Mouse (Mus musculus): Measurements from ENCODE around the gene Zfp94. TPM values are rescaled to one million over a fixed set of nuclear protein-coding genes. Genes with fewer than 3 reads are reported as not detected.
"Not testable (repeated sequence)": the region's sequence is repeated elsewhere in the genome, so short reads cannot be mapped to it uniquely, and the experiment has no call there.

Gene Zfp94
- total and polyA plus RNA-seq, 2 experiments from 2014 or later: 15.8 to 19.3 TPM

GRCm38 (mm10) chr7:24290106-24290693 lies 26.3 kb downstream of the Zfp94 start:
- H3K27ac ChIP-seq (ENCODE audit: low read depth, low read length): no peak overlapping the region
- no peak for TF ChIP-seq CTCF (IDR thresholded peaks at IDR 0.05; ENCODE audit: low read depth)
- H3K4me1 ChIP-seq (ENCODE audit: insufficient read depth): no peaks in the 10 kb centered on the region
- H3K36me3 ChIP-seq (ENCODE audit: insufficient read depth): peaks cover 74% of the 10 kb centered on the region
- 98% methylated on average over 4 of the region's 4 CpGs for WGBS
- H3K4me2 ChIP-seq (ENCODE audit: low read depth): no peak overlapping the region
- no peak overlapping the region for H3K4me3 ChIP-seq (ENCODE audit: low read depth, low read length)
- no peaks in the 10 kb centered on the region for H3K27me3 ChIP-seq (ENCODE audit: insufficient read depth, low read length)
- DNase-seq (no peak), ATAC-seq (no peak; the same call in 1 of the 2 replicates)
- no peak overlapping the region for H3K9ac ChIP-seq
- H3K9me3 ChIP-seq (ENCODE audit: low read length): no peaks in the 10 kb centered on the region

GRCm38 (mm10) chr7:24288512-24288911 lies 28.0 kb downstream of the Zfp94 start:
- no peaks in the 10 kb centered on the region for H3K27me3 ChIP-seq (ENCODE audit: insufficient read depth, low read length)
- no peak overlapping the region for H3K9ac ChIP-seq
- TF ChIP-seq CTCF (IDR thresholded peaks at IDR 0.05; ENCODE audit: low read depth): no peak
- no peak overlapping the region for H3K27ac ChIP-seq (ENCODE audit: low read depth, low read length)
- DNase-seq (peak; percentile 36), ATAC-seq (peak; percentile 61)
- no peaks in the 10 kb centered on the region for H3K9me3 ChIP-seq (ENCODE audit: low read length)
- H3K4me1 ChIP-seq (ENCODE audit: insufficient read depth): no peaks in the 10 kb centered on the region
- 83% methylated on average over 6 of the region's 6 CpGs for WGBS
- H3K4me2 ChIP-seq (ENCODE audit: low read depth): no peak overlapping the region
- H3K36me3 ChIP-seq (ENCODE audit: insufficient read depth): peaks cover 57% of the 10 kb centered on the region
- no peak overlapping the region for H3K4me3 ChIP-seq (ENCODE audit: low read depth, low read length)

GRCm38 (mm10) chr7:24287670-24288069 lies 28.8 kb downstream of the Zfp94 start:
- Histone ChIP-seq H3K36me3 (ENCODE audit: insufficient read depth) (peaks cover 48% of the 10 kb centered on the region), H3K27ac (ENCODE audit: low read depth, low read length) (no peak overlapping the region), H3K4me1 (ENCODE audit: insufficient read depth) (no peaks in the 10 kb centered on the region), H3K9ac (no peak overlapping the region), H3K4me2 (ENCODE audit: low read depth) (no peak overlapping the region), H3K9me3 (ENCODE audit: low read length) (no peaks in the 10 kb centered on the region), H3K4me3 (ENCODE audit: low read depth, low read length) (no peak overlapping the region), H3K27me3 (ENCODE audit: insufficient read depth, low read length) (no peaks in the 10 kb centered on the region)
- ATAC-seq (no peak), DNase-seq (no peak)
- TF ChIP-seq CTCF (IDR thresholded peaks at IDR 0.05; ENCODE audit: low read depth): no peak
- 84% methylated on average over 5 of the region's 5 CpGs for WGBS

GRCm38 (mm10) chr7:24286916-24287315 lies 29.6 kb downstream of the Zfp94 start:
- H3K9me3 ChIP-seq (ENCODE audit: low read length): no peaks in the 10 kb centered on the region
- H3K4me3 ChIP-seq (ENCODE audit: low read depth, low read length): no peak overlapping the region
- 84% methylated on average over 4 of the region's 4 CpGs for WGBS
- H3K4me2 ChIP-seq (ENCODE audit: low read depth): no peak overlapping the region
- peaks cover 41% of the 10 kb centered on the region for H3K36me3 ChIP-seq (ENCODE audit: insufficient read depth)
- no peak for DNase-seq
- no peak overlapping the region for H3K9ac ChIP-seq
- H3K27ac ChIP-seq (ENCODE audit: low read depth, low read length): no peak overlapping the region
- TF ChIP-seq CTCF (IDR thresholded peaks at IDR 0.05; ENCODE audit: low read depth): no peak
- ATAC-seq: no peak
- no peaks in the 10 kb centered on the region for H3K4me1 ChIP-seq (ENCODE audit: insufficient read depth)
- H3K27me3 ChIP-seq (ENCODE audit: insufficient read depth, low read length): no peaks in the 10 kb centered on the region

- no peak overlapping the region for H3K4me2 ChIP-seq (ENCODE audit: low read depth)
- H3K27me3 ChIP-seq (ENCODE audit: insufficient read depth, low read length): no peaks in the 10 kb centered on the region
- H3K4me3 ChIP-seq (ENCODE audit: low read depth, low read length): no peak overlapping the region
- ATAC-seq (no peak), DNase-seq (no peak)
- WGBS: 54% methylated on average over 4 of the region's 4 CpGs
- H3K4me1 ChIP-seq (ENCODE audit: insufficient read depth): no peaks in the 10 kb centered on the region
- no peak overlapping the region for H3K27ac ChIP-seq (ENCODE audit: low read depth, low read length)
- no peak for TF ChIP-seq CTCF (IDR thresholded peaks at IDR 0.05; ENCODE audit: low read depth)
- no peaks in the 10 kb centered on the region for H3K9me3 ChIP-seq (ENCODE audit: low read length)
- H3K36me3 ChIP-seq (ENCODE audit: insufficient read depth): peaks cover 32% of the 10 kb centered on the region
- H3K9ac ChIP-seq: no peak overlapping the region
These were observed 30.4 kb downstream of the Zfp94 start for GRCm38 (mm10) chr7:24286090-24286489.

- no peak for TF ChIP-seq CTCF (IDR thresholded peaks at IDR 0.05; ENCODE audit: low read depth)
- Histone ChIP-seq H3K27ac (ENCODE audit: low read depth, low read length) (no peak overlapping the region), H3K4me3 (ENCODE audit: low read depth, low read length) (no peak overlapping the region), H3K4me1 (ENCODE audit: insufficient read depth) (no peaks in the 10 kb centered on the region), H3K36me3 (ENCODE audit: insufficient read depth) (0 out of 2 replicates have a peak, but pooled peaks cover 5% of the 10 kb centered on the region), H3K9ac (no peak overlapping the region), H3K4me2 (ENCODE audit: low read depth) (no peak overlapping the region), H3K9me3 (ENCODE audit: low read length) (no peaks in the 10 kb centered on the region), H3K27me3 (ENCODE audit: insufficient read depth, low read length) (no peaks in the 10 kb centered on the region)
- 55% methylated on average over 4 of the region's 4 CpGs for WGBS
- DNase-seq (no peak), ATAC-seq (no peak)
These were observed 35.7 kb downstream of the Zfp94 start for GRCm38 (mm10) chr7:24280858-24281145.

GRCm38 (mm10) chr7:24280031-24280857 lies 36.2 kb downstream of the Zfp94 start:
- 66% methylated on average over 10 of the region's 10 CpGs for WGBS
- no peaks in the 10 kb centered on the region for H3K9me3 ChIP-seq (ENCODE audit: low read length)
- ATAC-seq: no peak; the same call in 1 of the 2 replicates
- H3K4me3 ChIP-seq (ENCODE audit: low read depth, low read length): no peak overlapping the region
- no peak overlapping the region for H3K9ac ChIP-seq
- no peak overlapping the region for H3K4me2 ChIP-seq (ENCODE audit: low read depth)
- DNase-seq: no peak
- no peak overlapping the region for H3K27ac ChIP-seq (ENCODE audit: low read depth, low read length)
- no peak for TF ChIP-seq CTCF (IDR thresholded peaks at IDR 0.05; ENCODE audit: low read depth)
- H3K36me3 ChIP-seq (ENCODE audit: insufficient read depth): peaks cover 7% of the 10 kb centered on the region; the same call in 1 of the 2 replicates
- no peaks in the 10 kb centered on the region for H3K4me1 ChIP-seq (ENCODE audit: insufficient read depth)
- no peaks in the 10 kb centered on the region for H3K27me3 ChIP-seq (ENCODE audit: insufficient read depth, low read length)

- H3K9me3 ChIP-seq (ENCODE audit: low read length); H3K4me1 ChIP-seq (ENCODE audit: insufficient read depth); H3K27ac ChIP-seq (ENCODE audit: low read depth, low read length); H3K9ac ChIP-seq; H3K4me2 ChIP-seq (ENCODE audit: low read depth); H3K4me3 ChIP-seq (ENCODE audit: low read depth, low read length); ATAC-seq; DNase-seq; H3K27me3 ChIP-seq (ENCODE audit: insufficient read depth, low read length): not testable (repeated sequence)
- peaks cover 21% of the 10 kb centered on the region; the same call in 1 of the 2 replicates for H3K36me3 ChIP-seq (ENCODE audit: insufficient read depth)
- WGBS: 85% methylated on average over 3 of the region's 3 CpGs
These were observed 37.7 kb downstream of the Zfp94 start for GRCm38 (mm10) chr7:24278771-24279170.
